Comparison of ENCODE assay signal across 8 mouse cellular contexts in the genomic region with DNA sequence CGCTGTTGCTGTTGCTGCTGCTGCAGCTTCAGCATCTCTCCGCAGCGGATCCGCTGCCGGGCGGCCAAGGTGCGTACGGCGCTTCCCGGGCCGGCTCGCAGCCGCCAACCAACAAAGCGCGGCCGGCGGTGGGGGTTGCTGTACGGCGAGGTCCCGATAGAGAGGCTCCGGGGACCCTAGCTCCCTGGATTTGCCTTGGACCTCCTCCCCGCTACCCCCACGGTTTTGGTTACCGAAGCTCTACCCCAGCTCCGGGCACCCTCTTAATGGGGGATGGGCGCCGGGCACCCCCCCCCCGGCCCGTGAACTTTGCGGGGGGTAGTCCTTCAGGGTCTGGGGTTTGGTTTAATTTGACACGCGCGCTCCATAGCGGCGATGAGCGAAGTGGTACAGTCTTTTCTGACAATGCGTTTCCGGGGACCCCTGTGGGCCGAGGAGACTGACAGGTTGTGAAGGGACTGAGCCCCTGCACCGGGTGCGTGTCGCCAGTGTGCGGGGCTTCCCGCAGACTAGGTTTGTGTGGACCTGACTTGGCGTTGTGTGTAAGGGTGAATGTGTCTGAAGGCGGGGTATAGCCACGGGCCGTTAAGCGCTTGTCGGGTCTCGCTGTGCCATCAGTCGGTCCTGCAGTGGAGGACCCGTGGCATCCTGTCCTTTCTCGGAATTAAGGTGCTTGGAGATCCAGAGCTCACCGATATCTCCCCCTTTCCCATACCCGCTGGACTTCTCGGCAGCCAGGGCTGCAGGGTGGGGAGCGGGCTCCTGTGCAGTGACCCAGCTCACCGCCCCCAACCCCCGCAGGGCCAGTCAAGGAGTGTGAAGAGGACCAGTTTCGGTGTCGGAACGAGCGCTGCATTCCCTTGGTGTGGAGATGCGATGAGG. TPM values are rescaled to one million over a fixed set of nuclear protein-coding genes. Genes with fewer than 3 reads are reported as not detected.
A peak's percentile ranks its signal among the peaks of the same experiment; 100 is the strongest.
DNase-seq lines count a peak whose midpoint lies in the region; ATAC-seq and TF ChIP-seq lines count a peak whose summit lies in the region.

No protein-coding gene starts in this region.

- WGBS in kidney, embryonic 14.5 days = under 1% methylated on average over 61 of the region's 65 CpGs
- under 1% methylated on average over 64 of the region's 65 CpGs for WGBS in heart, embryonic 16.5 days
- WGBS in liver, embryonic 11.5 days = under 1% methylated on average over 60 of the region's 65 CpGs
- WGBS in neural tube, embryonic 15.5 days = under 1% methylated on average over 65 of the region's 65 CpGs

- DNase-seq in kidney, postnatal 14 days = no peak
- DNase-seq in cerebellum, postnatal 14 days = peak; percentile 67
- peak; percentile 78 for DNase-seq in liver, embryonic 11.5 days (ENCODE audit: low spot score)
- no peak for DNase-seq in adipocyte (ENCODE audit: low spot score)

- peaks cover 10% of the 10 kb centered on the region for H3K27me3 ChIP-seq in kidney, embryonic 14.5 days (ENCODE audit: control insufficient read depth, insufficient read depth, low read length)
- H3K27me3 ChIP-seq in ES-Bruce4 (ENCODE audit: control insufficient read depth, insufficient read depth, low read length, poor library complexity, severe bottlenecking) = no peaks in the 10 kb centered on the region
- peaks cover 21% of the 10 kb centered on the region for H3K27me3 ChIP-seq in heart, embryonic 16.5 days (ENCODE audit: control insufficient read depth, insufficient read depth, low read length)
- H3K27me3 ChIP-seq in liver, embryonic 11.5 days (replicated peaks; ENCODE audit: control insufficient read depth, insufficient read depth, low read length) = peaks cover 11% of the 10 kb centered on the region; the same call in 1 of the 2 replicates
- H3K27me3 ChIP-seq in neural tube, embryonic 15.5 days (replicated peaks) = no peaks in the 10 kb centered on the region

- H3K36me3 ChIP-seq in kidney, embryonic 14.5 days (ENCODE audit: control insufficient read depth, insufficient read depth, low read length) = no peaks in the 10 kb centered on the region
- no peaks in the 10 kb centered on the region for H3K36me3 ChIP-seq in ES-Bruce4 (ENCODE audit: control insufficient read depth, insufficient read depth, low read length, poor library complexity, severe bottlenecking)
- no peaks in the 10 kb centered on the region for H3K36me3 ChIP-seq in heart, embryonic 16.5 days (ENCODE audit: control insufficient read depth, insufficient read depth)
- no peaks in the 10 kb centered on the region for H3K36me3 ChIP-seq in liver, embryonic 11.5 days (ENCODE audit: control insufficient read depth, insufficient read depth, low read length)
- peaks cover 8% of the 10 kb centered on the region; the same call in 1 of the 2 replicates for H3K36me3 ChIP-seq in neural tube, embryonic 15.5 days

- peak overlapping the region; percentile 74 for H3K9ac ChIP-seq in kidney, embryonic 14.5 days (ENCODE audit: low read depth, low read length)
- H3K9ac ChIP-seq in ES-Bruce4 (ENCODE audit: low read depth, poor library complexity, severe bottlenecking) = peak overlapping the region; percentile 81
- peak overlapping the region; percentile 76 for H3K9ac ChIP-seq in heart, embryonic 16.5 days (ENCODE audit: low read length)
- peak overlapping the region; percentile 78 for H3K9ac ChIP-seq in liver, embryonic 11.5 days (ENCODE audit: low read depth, low read length)
- H3K9ac ChIP-seq in neural tube, embryonic 15.5 days (replicated peaks) = peak overlapping the region; percentile 95

- ATAC-seq in kidney, embryonic 14.5 days (ENCODE audit: low FRiP score, low TSS enrichment) = peak; percentile 11
- peak; percentile 11; the same call in 1 of the 2 replicates for ATAC-seq in heart, embryonic 16.5 days (replicated peaks; ENCODE audit: extremely low read depth, insufficient read depth, low FRiP score)
- ATAC-seq in liver, embryonic 11.5 days (replicated peaks; ENCODE audit: low FRiP score) = 0 out of 2 replicates have a peak, but pooled peaks have one; percentile 0
- ATAC-seq in neural tube, embryonic 15.5 days (ENCODE audit: low FRiP score) = peak; percentile 10

- peak overlapping the region; percentile 66 for H3K4me3 ChIP-seq in kidney, embryonic 14.5 days (ENCODE audit: low read length)
- H3K4me3 ChIP-seq in ES-Bruce4 (ENCODE audit: low read depth, low read length) = peak overlapping the region; percentile 78
- peak overlapping the region; percentile 75 for H3K4me3 ChIP-seq in heart, embryonic 16.5 days (ENCODE audit: low read length)
- peak overlapping the region; percentile 72 for H3K4me3 ChIP-seq in liver, embryonic 11.5 days (ENCODE audit: low read depth, low read length)
- H3K4me3 ChIP-seq in neural tube, embryonic 15.5 days (replicated peaks) = peak overlapping the region; percentile 87

- no peak for TF ChIP-seq POLR2A in ES-Bruce4 (IDR thresholded peaks at IDR 0.05; ENCODE audit: insufficient read depth, low read length)

- no peaks in the 10 kb centered on the region for H3K9me3 ChIP-seq in kidney, embryonic 14.5 days (ENCODE audit: control insufficient read depth, low read length)
- no peaks in the 10 kb centered on the region for H3K9me3 ChIP-seq in ES-Bruce4 (replicated peaks; ENCODE audit: control insufficient read depth, insufficient read depth, low read length, poor library complexity, severe bottlenecking)
- H3K9me3 ChIP-seq in heart, embryonic 16.5 days (replicated peaks; ENCODE audit: control insufficient read depth, low read length) = no peaks in the 10 kb centered on the region
- no peaks in the 10 kb centered on the region for H3K9me3 ChIP-seq in liver, embryonic 11.5 days (ENCODE audit: control insufficient read depth, low read length)
- no peaks in the 10 kb centered on the region for H3K9me3 ChIP-seq in neural tube, embryonic 15.5 days (replicated peaks)

- peaks cover 13% of the 10 kb centered on the region for H3K4me1 ChIP-seq in kidney, embryonic 14.5 days (ENCODE audit: control insufficient read depth, insufficient read depth, low read length)
- H3K4me1 ChIP-seq in ES-Bruce4 (ENCODE audit: control insufficient read depth, insufficient read depth, low read length) = peaks cover 2% of the 10 kb centered on the region
- peaks cover 15% of the 10 kb centered on the region for H3K4me1 ChIP-seq in heart, embryonic 16.5 days (ENCODE audit: control insufficient read depth, insufficient read depth, low read length)
- peaks cover 21% of the 10 kb centered on the region for H3K4me1 ChIP-seq in liver, embryonic 11.5 days (replicated peaks; ENCODE audit: control insufficient read depth, insufficient read depth, low read length)
- H3K4me1 ChIP-seq in neural tube, embryonic 15.5 days = peaks cover 57% of the 10 kb centered on the region

- TF ChIP-seq EP300 in ES-Bruce4 (IDR thresholded peaks at IDR 0.05; ENCODE audit: insufficient read depth, low read depth, low read length) = no peak

- peak overlapping the region; percentile 51; the same call in 1 of the 2 replicates for H3K27ac ChIP-seq in kidney, embryonic 14.5 days (ENCODE audit: low read depth, low read length)
- H3K27ac ChIP-seq in ES-Bruce4 (ENCODE audit: insufficient read depth, low read length) = no peak overlapping the region
- H3K27ac ChIP-seq in heart, embryonic 16.5 days (ENCODE audit: low read length) = no peak overlapping the region; the same call in 1 of the 2 replicates
- H3K27ac ChIP-seq in liver, embryonic 11.5 days (ENCODE audit: low read depth, low read length) = peak overlapping the region; percentile 92
- H3K27ac ChIP-seq in neural tube, embryonic 15.5 days (replicated peaks) = peak overlapping the region; percentile 99

- peak overlapping the region; percentile 99 for H3K4me2 ChIP-seq in kidney, embryonic 14.5 days (replicated peaks; ENCODE audit: low read depth, low read length)
- peak overlapping the region; percentile 97 for H3K4me2 ChIP-seq in heart, embryonic 16.5 days (ENCODE audit: low read depth, low read length)
- H3K4me2 ChIP-seq in liver, embryonic 11.5 days = peak overlapping the region; percentile 100
- H3K4me2 ChIP-seq in neural tube, embryonic 15.5 days = peak overlapping the region; percentile 92

- no peak for TF ChIP-seq CTCF in ES-Bruce4 (IDR thresholded peaks at IDR 0.05; ENCODE audit: low read depth, low read length)

RNA-seq across cellular contexts. Expression of a gene that starts 0.6 kb away (rescaled TPM):
- 3.6 and 4.2 TPM in 2 replicates for polyA plus RNA-seq in kidney, embryonic 14.5 days (2014; fragmentation: Nextera tagmentation; extraction: Ambion mirVana)
- polyA plus RNA-seq in ES-Bruce4 (2011; ENCODE audit: insufficient read depth, insufficient read length, low read depth, missing spikeins) = 24.1 and 26.8 TPM in 2 replicates
- polyA plus RNA-seq in heart, embryonic 16.5 days (2015; fragmentation: Nextera tagmentation; extraction: Ambion mirVana) = 0.67 and 0.91 TPM in 2 replicates
- 5.3 and 5.9 TPM in 2 replicates for polyA plus RNA-seq in liver, embryonic 11.5 days (2014; fragmentation: Nextera tagmentation; extraction: Ambion mirVana)
- 48.8 and 62.8 TPM in 2 replicates for polyA plus RNA-seq in neural tube, embryonic 15.5 days (2015; fragmentation: Nextera tagmentation; extraction: Ambion mirVana)

Comparison
In these comparisons a context has a peak if more than half of its experiments do, and no peak if none do; other contexts are left out.
1. H3K27ac ChIP-seq: peak in kidney, embryonic 14.5 days (single experiment), liver, embryonic 11.5 days (single experiment) and neural tube, embryonic 15.5 days (single experiment); none in ES-Bruce4 (single experiment) and heart, embryonic 16.5 days (single experiment).
2. DNase-seq: peak in cerebellum, postnatal 14 days (2 of 2) and liver, embryonic 11.5 days (single experiment); none in kidney, postnatal 14 days (single experiment) and adipocyte (single experiment).
3. Peak in every context shown above with its lines, with median percentiles within 50 percentile points of each other: ATAC-seq, H3K4me2 ChIP-seq, H3K4me3 ChIP-seq and H3K9ac ChIP-seq.